Mouse (Mus musculus) CH12.LX (cell line): Measurements from ENCODE around the gene Selplg. TPM values are rescaled to one million over a fixed set of nuclear protein-coding genes. Genes with fewer than 3 reads are reported as not detected.

ENCODE experiments used
- DNase-seq: peaks from one replicate; pipeline ENCODE4 v3.0.0-alpha.2; 2013; ENCODE audit errors: extremely low read depth
- H3K27ac ChIP-seq: 2 replicates; pipeline ENCODE4 v1.5.1; 2012; ENCODE audit warnings: low read depth, mild to moderate bottlenecking, control low read depth, moderate library complexity; ENCODE audit not compliant: insufficient read depth
- H3K27me3 ChIP-seq: replicated peaks from 2 replicates; pipeline ENCODE3; 2012; ENCODE audit warnings: inconsistent platforms
- H3K36me3 ChIP-seq, 2 experiments: replicated peaks in 1 of 2; 2 replicates each; pipeline versions ENCODE3 to v1.6.1; 2012; ENCODE audit warnings: inconsistent platforms in 1 of 2, low read length in 1 of 2, mild to moderate bottlenecking in 1 of 2, mixed read lengths in 1 of 2, moderate library complexity in 1 of 2; ENCODE audit not compliant: control insufficient read depth in 1 of 2, insufficient read depth in 1 of 2
- H3K4me1 ChIP-seq, 2 experiments: 2 replicates each; pipeline ENCODE4 v1.6.1; 2012; ENCODE audit warnings: inconsistent platforms in 1 of 2, moderate library complexity in 1 of 2; ENCODE audit not compliant: insufficient read depth in 2 of 2, control insufficient read depth in 1 of 2
- H3K4me2 ChIP-seq: 2 replicates; pipeline ENCODE4 v1.6.1; 2012; ENCODE audit warnings: low read depth, mild to moderate bottlenecking, control low read depth; ENCODE audit not compliant: poor library complexity, insufficient read depth, severe bottlenecking
- H3K4me3 ChIP-seq, 3 experiments: fragments of 150-350 bp in 1 of 3; sonication (generic) in 1 of 3; replicated peaks in 1 of 3; 2 replicates each; pipeline versions ENCODE3 to v1.5.1; 2011 to 2012; ENCODE audit warnings: low read depth in 2 of 3, low read length in 2 of 3, mild to moderate bottlenecking in 2 of 3, moderate library complexity in 2 of 3, control low read depth in 1 of 3, improper control_type of control experiment in 1 of 3, inconsistent platforms in 1 of 3, mixed read lengths in 1 of 3; ENCODE audit not compliant: poor library complexity in 1 of 3
- H3K79me2 ChIP-seq: replicated peaks from 2 replicates; pipeline ENCODE4 v1.6.1; 2012; ENCODE audit warnings: mild to moderate bottlenecking, moderate library complexity; ENCODE audit not compliant: control insufficient read depth, poor library complexity, insufficient read depth, severe bottlenecking; ENCODE audit errors: extremely low read depth
- H3K9ac ChIP-seq: 2 replicates; pipeline ENCODE4 v1.6.1; 2012; ENCODE audit warnings: low read depth, mild to moderate bottlenecking, control low read depth, moderate library complexity; ENCODE audit not compliant: insufficient read depth
- H3K9me3 ChIP-seq: replicated peaks from 2 replicates; pipeline ENCODE3; 2012; ENCODE audit warnings: low read length, inconsistent platforms, mixed read lengths
- CHD1 ChIP-seq: IDR thresholded peaks from 2 replicates; pipeline ENCODE4 v1.6.1; 2012; ENCODE audit warnings: low read depth, low read length, improper control_type of control experiment, inconsistent platforms
- CHD2 ChIP-seq: IDR thresholded peaks from 2 replicates; pipeline ENCODE4 v1.6.1; 2011; ENCODE audit warnings: low read length, improper control_type of control experiment
- ELF1 ChIP-seq: IDR thresholded peaks from 2 replicates; pipeline ENCODE4 v1.6.1; 2014; ENCODE audit warnings: low read depth, mild to moderate bottlenecking, inconsistent platforms, low read length, improper control_type of control experiment
- EP300 ChIP-seq: IDR thresholded peaks from 2 replicates; pipeline ENCODE4 v1.6.1; 2011; ENCODE audit warnings: low read length, improper control_type of control experiment
- ETS1 ChIP-seq: conservative IDR thresholded peaks from 2 replicates; pipeline ENCODE4 v1.6.1; 2012; ENCODE audit warnings: low read depth, mild to moderate bottlenecking, inconsistent platforms, low read length, improper control_type of control experiment, moderate library complexity
- IRF4 ChIP-seq: IDR thresholded peaks from 2 replicates; pipeline ENCODE4 v1.6.1; 2014; ENCODE audit warnings: low read depth, mild to moderate bottlenecking, inconsistent platforms, low read length, improper control_type of control experiment
- KAT2A ChIP-seq: IDR thresholded peaks from 2 replicates; pipeline ENCODE4 v1.6.1; 2012; ENCODE audit warnings: low read length, improper control_type of control experiment, inconsistent platforms; ENCODE audit not compliant: insufficient replicate concordance
- MAFK ChIP-seq: IDR thresholded peaks from 2 replicates; pipeline ENCODE4 v1.6.1; 2011; ENCODE audit warnings: low read length, improper control_type of control experiment; ENCODE audit not compliant: insufficient replicate concordance
- MAX ChIP-seq: IDR thresholded peaks from 2 replicates; pipeline ENCODE4 v1.6.1; 2011; ENCODE audit warnings: low read length, improper control_type of control experiment
- MEF2A ChIP-seq: IDR thresholded peaks from 2 replicates; pipeline ENCODE4 v1.6.1; 2014; ENCODE audit warnings: low read depth, mild to moderate bottlenecking, inconsistent platforms, low read length, improper control_type of control experiment, borderline replicate concordance
- MYC ChIP-seq: IDR thresholded peaks from 2 replicates; pipeline ENCODE4 v1.6.1; 2011; ENCODE audit warnings: low read depth, mild to moderate bottlenecking, improper control_type of control experiment, low read length
- NELFE ChIP-seq: IDR thresholded peaks from 2 replicates; pipeline ENCODE4 v1.6.1; 2011; ENCODE audit warnings: low read depth, low read length, improper control_type of control experiment
- NRF1 ChIP-seq: IDR thresholded peaks from 2 replicates; pipeline ENCODE4 v1.6.1; 2014; ENCODE audit warnings: low read depth, mild to moderate bottlenecking, inconsistent platforms, low read length, improper control_type of control experiment, moderate library complexity
- POLR2A ChIP-seq: IDR thresholded peaks from 2 replicates; pipeline ENCODE4 v1.6.1; 2011; ENCODE audit warnings: low read depth, mild to moderate bottlenecking, improper control_type of control experiment, low read length
- POLR2AphosphoS2 ChIP-seq: IDR thresholded peaks from 2 replicates; pipeline ENCODE4 v1.6.1; 2011; ENCODE audit warnings: low read depth, low read length, improper control_type of control experiment
- RCOR1 ChIP-seq: conservative IDR thresholded peaks from 2 replicates; pipeline ENCODE4 v1.6.1; 2012; ENCODE audit warnings: low read depth, mild to moderate bottlenecking, inconsistent platforms, low read length, improper control_type of control experiment
- SIN3A ChIP-seq: IDR thresholded peaks from 2 replicates; pipeline ENCODE4 v1.6.1; 2012; ENCODE audit warnings: low read length, improper control_type of control experiment, inconsistent platforms
- TBP ChIP-seq: conservative IDR thresholded peaks from 2 replicates; pipeline ENCODE4 v1.6.1; 2011; ENCODE audit warnings: low read depth, low read length, improper control_type of control experiment
- USF2 ChIP-seq: conservative IDR thresholded peaks from 2 replicates; pipeline ENCODE4 v1.6.1; 2011; ENCODE audit warnings: low read depth, low read length, improper control_type of control experiment
- ZC3H11A ChIP-seq: IDR thresholded peaks from 2 replicates; pipeline ENCODE4 v1.6.1; 2012; ENCODE audit warnings: low read depth, mild to moderate bottlenecking, inconsistent platforms, low read length, improper control_type of control experiment
- ZKSCAN1 ChIP-seq: IDR thresholded peaks from 2 replicates; pipeline ENCODE4 v1.6.1; 2012; ENCODE audit warnings: low read depth, inconsistent platforms, low read length, improper control_type of control experiment, borderline replicate concordance
- ZMIZ1 ChIP-seq: IDR thresholded peaks from 2 replicates; pipeline ENCODE4 v1.6.1; 2012; ENCODE audit warnings: low read depth, mild to moderate bottlenecking, inconsistent platforms, low read length, improper control_type of control experiment
- ZNF384 ChIP-seq: IDR thresholded peaks from 2 replicates; pipeline ENCODE4 v1.6.1; 2012; ENCODE audit warnings: low read depth, low read length, improper control_type of control experiment, inconsistent platforms
- dilution Hi-C: fragments of 300-500 bp; cut with MboI; formaldehyde crosslinking; loops from 2 replicates; pipeline ENCODE4 v1.14.3; 2020; ENCODE audit warnings: low sequenced_read_pairs; ENCODE audit not compliant: extremely low pct_unique_long_range_greater_than_20kb, extremely low pct_ligation_motif_present
- in situ Hi-C: fragments of 300-500 bp; cut with MboI; formaldehyde crosslinking; loops from 3 replicates; pipeline ENCODE4 v1.14.3; 2019; ENCODE audit warnings: low sequenced_read_pairs, low pct_ligation_motif_present, low pct_unique_long_range_greater_than_20kb, mixed read lengths
- polyA plus RNA-seq: library from polyadenylated mRNA; unstranded; fragments of >175 nt; gene quantifications from 2 replicates; pipeline ENCODE4 v1.2.1, GENCODE M21; 2012; ENCODE audit warnings: low read depth; ENCODE audit not compliant: insufficient read length
- total RNA-seq, 2 experiments: library from RNA; depleted of rRNA; stranded (reverse); fragments of 300-350 nt in 1 of 2; fragments of >200 nt in 1 of 2; gene quantifications; 2 replicates each; pipeline ENCODE4 v1.2.3; 2012 to 2014

Selplg gene
- total and polyA plus RNA-seq, 3 experiments = 29.4 to 58.5 (median 41.6) TPM

DNA sequence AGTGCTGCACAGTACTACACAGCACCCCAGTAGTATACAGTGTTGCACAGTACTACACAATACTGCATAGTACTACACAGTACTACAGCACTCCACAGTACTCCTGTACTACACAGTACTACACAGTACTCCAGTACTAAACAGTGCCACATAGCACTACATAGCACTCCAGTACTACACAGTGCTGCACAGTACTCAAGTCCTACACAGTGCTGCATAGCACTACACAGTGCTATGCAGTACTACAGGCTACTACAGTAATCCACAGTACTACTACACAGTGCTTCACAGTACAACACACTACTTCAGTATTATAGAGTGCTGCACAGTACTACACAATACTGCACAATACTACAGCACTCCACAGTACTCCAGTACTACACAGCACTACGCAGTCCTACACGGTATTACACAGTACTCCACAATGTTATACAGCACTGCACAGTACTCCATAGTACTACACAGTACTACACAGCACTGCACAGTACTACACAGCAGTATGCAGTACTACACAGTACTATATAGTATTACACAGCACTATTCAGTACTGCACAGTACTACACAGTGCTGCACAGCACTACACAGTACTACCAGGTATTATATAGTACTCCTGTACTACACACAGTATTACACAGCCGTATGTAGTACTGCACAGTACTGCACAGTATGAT is 52.2 kb downstream of the Selplg start:
- dilution Hi-C loops (no loop called here), in situ Hi-C loops (no loop called here)
- Histone ChIP-seq H3K27ac (no peak overlapping the region), H3K4me2 (no peak overlapping the region), H3K9ac (no peak overlapping the region), H3K27me3 (no peaks in the 10 kb centered on the region), H3K79me2 (no peaks in the 10 kb centered on the region), H3K9me3 (peaks cover 4% of the 10 kb centered on the region), H3K4me1 (peaks cover 33 to 70% of the 10 kb centered on the region in 2 experiments)
- DNase-seq = no peak
- no peak for TF ChIP-seq USF2
- no peak for TF ChIP-seq EP300
- TF ChIP-seq KAT2A = no peak
- TF ChIP-seq ZNF384 = no peak
- no peak for TF ChIP-seq MYC
- no peak for TF ChIP-seq RCOR1
- no peak for TF ChIP-seq IRF4
- no peak for TF ChIP-seq MAX
- TF ChIP-seq, all 38 proteins: peak for 0
- no peak overlapping the region for H3K4me3 ChIP-seq
- peaks cover 10 to 32% of the 10 kb centered on the region in 2 experiments for H3K36me3 ChIP-seq

DNA sequence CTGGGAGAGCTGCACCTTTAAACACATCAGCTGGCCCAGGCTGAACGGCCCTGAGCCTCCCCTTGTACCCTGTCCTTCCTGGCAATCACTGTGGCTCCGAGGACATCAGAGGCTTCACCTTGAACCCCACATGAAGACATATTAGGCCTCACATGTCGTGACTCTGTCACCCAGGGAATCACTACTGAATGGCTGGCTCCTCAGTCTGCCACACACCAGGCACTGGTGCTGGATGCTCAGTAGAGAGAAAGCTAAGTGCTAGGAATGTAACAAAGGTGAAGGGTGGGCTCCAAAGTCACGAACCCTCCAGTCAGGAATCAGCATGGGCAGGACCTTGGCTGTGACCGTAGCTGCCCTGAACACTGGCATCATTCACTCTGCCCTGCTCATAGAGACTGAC is 52.9 kb downstream of the Selplg start:
- dilution Hi-C loops = no loop called here

More for the DNA sequence above, 52.9 kb downstream of the Selplg start:
- Histone ChIP-seq H3K36me3 (peaks cover 17 to 38% of the 10 kb centered on the region in 2 experiments), H3K4me2 (no peak overlapping the region), H3K4me3 (no peak overlapping the region), H3K27me3 (no peaks in the 10 kb centered on the region), H3K27ac (no peak overlapping the region), H3K9ac (no peak overlapping the region), H3K4me1 (peaks cover 38 to 75% of the 10 kb centered on the region in 2 experiments), H3K9me3 (peaks cover 4% of the 10 kb centered on the region)
- no peak for DNase-seq
- in situ Hi-C loops = loop anchor here (5.0 to 10.0 kb wide), 2 partner anchors 33 to 55 kb away; partner anchors contain the start of gene Selplg
- TF ChIP-seq MYC (no peak), ZC3H11A (no peak), ELF1 (no peak), POLR2A (no peak), RCOR1 (no peak), ETS1 (no peak), CHD2 (no peak), MAX (no peak), NELFE (no peak), POLR2AphosphoS2 (no peak), ZMIZ1 (no peak), MAFK (no peak), MEF2A (no peak), TBP (no peak), ZKSCAN1 (no peak), NRF1 (no peak), SIN3A (no peak), CHD1 (no peak), KAT2A (no peak)
- TF ChIP-seq, all 38 proteins: peak for 0
- H3K79me2 ChIP-seq = 0 out of 2 replicates have a peak, but pooled peaks cover under 1% of the 10 kb centered on the region
